Comparison of ENCODE assay signal across 8 mouse cellular contexts in genomic region chr10:41933536-41933935, GRCm38 (mm10).
DNase-seq lines count a peak whose midpoint lies in the region; ATAC-seq and TF ChIP-seq lines count a peak whose summit lies in the region.

No protein-coding gene starts in this region.

- no peaks in the 10 kb centered on the region for H3K27me3 ChIP-seq in hindbrain, embryonic 16.5 days (replicated peaks; ENCODE audit: control insufficient read depth, insufficient read depth, low read length)
- no peaks in the 10 kb centered on the region; the same call in 1 of the 2 replicates for H3K27me3 ChIP-seq in liver, embryonic 14.5 days (ENCODE audit: control insufficient read depth, insufficient read depth, low read length)

- WGBS in hindbrain, embryonic 16.5 days: 63% methylated on average over 6 of the region's 6 CpGs
- 40% methylated on average over 6 of the region's 6 CpGs for WGBS in liver, embryonic 14.5 days (ENCODE audit: insufficient replicate concordance)

- peak overlapping the region; percentile 4; the same call in 1 of the 2 replicates for H3K27ac ChIP-seq in hindbrain, embryonic 16.5 days (ENCODE audit: low read depth, low read length)
- H3K27ac ChIP-seq in liver, embryonic 14.5 days: no peak overlapping the region

- no peak for ATAC-seq in CD4-positive, CD25-positive, alpha-beta regulatory T cell, adult 4 months
- peak; percentile 74 for ATAC-seq in erythroid progenitor cell, adult 5-6 weeks (replicated peaks; ENCODE audit: low FRiP score, poor library complexity, severe bottlenecking)
- ATAC-seq in hindbrain, embryonic 16.5 days: no peak
- no peak for ATAC-seq in liver, embryonic 14.5 days (ENCODE audit: insufficient read depth)

- peaks cover 33% of the 10 kb centered on the region for H3K4me1 ChIP-seq in hindbrain, embryonic 16.5 days (ENCODE audit: control insufficient read depth, insufficient read depth, low read depth, low read length)
- H3K4me1 ChIP-seq in liver, embryonic 14.5 days (replicated peaks; ENCODE audit: control insufficient read depth in 2 of 2, insufficient read depth in 2 of 2, low read length in 1 of 2): peaks cover 0 to 8% of the 10 kb centered on the region in 2 experiments; a peak in 2 of 4 replicates

- DNase-seq in CD4-positive, CD25-positive, alpha-beta regulatory T cell, adult 2 months (ENCODE audit: low read depth, low spot score): peak; percentile 75
- peak; percentile 43 for DNase-seq in 3T3-L1 (ENCODE audit: low read depth, low spot score)
- peak; percentile 64 for DNase-seq in brain, adult 2 months (ENCODE audit: low read depth, low spot score)
- peak; percentile 39 to 48 (median 45) for DNase-seq in liver, embryonic 14.5 days (ENCODE audit: low read depth in 3 of 3, low spot score in 3 of 3)
- DNase-seq in spleen, adult 12 weeks (ENCODE audit: low spot score): peak; percentile 72

- no peak for TF ChIP-seq EP300 in liver, embryonic 14.5 days (IDR thresholded peaks at IDR 0.05; ENCODE audit: low read depth)

- no peak overlapping the region for H3K9ac ChIP-seq in hindbrain, embryonic 16.5 days (ENCODE audit: low read depth, low read length)
- H3K9ac ChIP-seq in liver, embryonic 14.5 days (replicated peaks): no peak overlapping the region

- no peak overlapping the region for H3K4me2 ChIP-seq in hindbrain, embryonic 16.5 days (ENCODE audit: low read length)
- H3K4me2 ChIP-seq in liver, embryonic 14.5 days (ENCODE audit: low read depth): no peak overlapping the region

- no peaks in the 10 kb centered on the region for H3K9me3 ChIP-seq in hindbrain, embryonic 16.5 days (ENCODE audit: control insufficient read depth, low read length)
- H3K9me3 ChIP-seq in liver, embryonic 14.5 days (ENCODE audit: control insufficient read depth, low read length): no peaks in the 10 kb centered on the region

- H3K4me3 ChIP-seq in hindbrain, embryonic 16.5 days (ENCODE audit: low read length): no peak overlapping the region
- no peak overlapping the region for H3K4me3 ChIP-seq in liver, embryonic 14.5 days (ENCODE audit: insufficient read depth in 1 of 2, low read depth in 2 of 2, low read length in 2 of 2)

- no peaks in the 10 kb centered on the region for H3K36me3 ChIP-seq in hindbrain, embryonic 16.5 days (ENCODE audit: control insufficient read depth, insufficient read depth, low read length)
- H3K36me3 ChIP-seq in liver, embryonic 14.5 days (replicated peaks; ENCODE audit: control insufficient read depth, insufficient read depth, low read depth): no peaks in the 10 kb centered on the region

- TF ChIP-seq CTCF in liver, embryonic 14.5 days (IDR thresholded peaks at IDR 0.05; ENCODE audit: low read depth): peak; percentile 95
